Mouse (Mus musculus) cerebellum, adult 18-20 months (tissue): ENCODE results near the gene Wasf2.

Experiments used
- DNase-seq, 2 experiments: peaks; one replicate each; pipeline ENCODE4 v3.0.0; 2021

Gene Wasf2

DNA sequence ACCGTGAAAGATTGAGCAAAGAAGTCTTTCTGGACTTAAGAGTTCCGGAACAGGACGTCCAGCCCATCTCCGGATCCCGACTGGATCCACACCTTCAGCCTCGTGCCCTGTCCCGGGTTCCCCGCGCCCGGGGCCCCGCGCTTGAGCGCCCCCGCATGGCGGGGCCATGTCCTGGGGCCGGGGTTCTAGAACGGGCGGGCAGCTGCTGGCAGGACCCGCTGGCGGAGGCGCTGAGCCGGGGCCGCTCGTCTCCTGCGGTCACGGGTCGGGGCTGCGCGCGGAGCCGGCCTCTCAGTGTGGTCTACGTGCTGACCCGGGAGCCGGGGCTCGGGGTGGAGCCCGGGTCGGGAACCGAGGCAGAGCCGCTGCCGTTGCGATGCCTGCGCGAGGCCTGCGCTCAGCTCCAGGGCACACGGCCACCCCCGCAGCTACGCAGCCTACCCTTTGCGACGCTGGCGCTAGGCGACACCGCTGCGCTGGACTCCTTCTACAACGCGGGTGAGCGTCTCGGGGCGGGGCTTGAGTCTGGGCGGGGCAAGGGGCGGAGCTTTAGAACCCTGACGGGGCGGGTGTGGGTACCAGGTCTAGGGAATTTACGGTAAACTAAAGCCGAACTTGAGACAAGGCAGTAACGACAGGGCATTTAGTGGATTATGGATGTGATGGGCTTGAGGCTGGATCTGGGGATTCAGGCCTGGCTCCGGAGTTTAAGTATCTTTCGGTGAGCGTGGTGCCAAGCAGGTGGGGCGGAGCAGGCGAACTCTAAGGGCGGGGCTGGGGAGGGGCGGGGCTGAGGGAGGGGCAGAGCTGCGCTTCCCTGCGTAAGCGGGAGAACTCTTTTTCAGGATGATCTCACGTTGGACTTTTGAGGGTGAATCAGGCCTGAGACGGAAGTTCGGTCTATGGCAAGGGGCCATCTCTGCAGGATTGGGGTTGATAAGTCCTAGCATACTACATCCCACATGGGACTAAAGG lies 110.9 kb downstream of the Wasf2 start:
- peak; percentile 81 to 86 for DNase-seq

DNA sequence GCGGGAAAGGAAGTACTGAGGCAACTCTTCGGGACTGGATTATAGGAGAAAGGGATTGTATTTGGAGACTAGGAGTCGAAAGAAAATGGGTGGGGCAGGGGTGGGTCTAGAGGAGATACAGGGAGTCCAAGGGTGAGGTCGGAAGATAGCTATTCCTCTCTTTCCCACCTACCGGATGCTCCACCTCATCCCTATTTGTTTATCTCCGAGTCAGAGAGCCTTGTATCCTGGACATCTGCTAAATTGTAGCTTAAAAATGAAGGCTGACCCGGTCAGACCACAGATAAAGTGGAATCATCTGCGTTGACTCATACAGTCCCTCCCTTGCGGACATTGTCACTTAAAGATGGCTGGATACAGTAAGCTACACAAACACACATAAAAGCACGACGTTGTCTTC lies 111.6 kb downstream of the Wasf2 start:
- DNase-seq = no peak

DNA sequence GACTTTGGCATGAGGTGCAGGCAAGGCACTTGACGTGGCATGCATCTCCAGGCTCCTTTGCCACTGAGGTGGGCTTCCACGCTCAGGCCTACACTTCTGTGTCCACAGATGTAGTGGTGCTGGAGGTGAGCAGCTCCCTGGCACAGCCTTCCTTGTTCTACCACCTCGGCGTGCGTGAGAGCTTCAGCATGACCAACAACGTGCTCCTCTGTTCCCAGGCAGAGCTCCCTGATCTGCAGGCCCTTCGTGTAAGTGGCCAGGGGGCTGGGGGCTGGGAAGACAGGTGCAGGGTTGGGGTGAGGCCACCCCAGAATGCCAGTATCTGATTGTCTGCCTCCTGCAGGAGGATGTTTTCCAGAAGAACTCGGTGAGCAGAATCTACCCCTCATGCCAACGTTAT lies 112.4 kb downstream of the Wasf2 start:
- no peak for DNase-seq

DNA sequence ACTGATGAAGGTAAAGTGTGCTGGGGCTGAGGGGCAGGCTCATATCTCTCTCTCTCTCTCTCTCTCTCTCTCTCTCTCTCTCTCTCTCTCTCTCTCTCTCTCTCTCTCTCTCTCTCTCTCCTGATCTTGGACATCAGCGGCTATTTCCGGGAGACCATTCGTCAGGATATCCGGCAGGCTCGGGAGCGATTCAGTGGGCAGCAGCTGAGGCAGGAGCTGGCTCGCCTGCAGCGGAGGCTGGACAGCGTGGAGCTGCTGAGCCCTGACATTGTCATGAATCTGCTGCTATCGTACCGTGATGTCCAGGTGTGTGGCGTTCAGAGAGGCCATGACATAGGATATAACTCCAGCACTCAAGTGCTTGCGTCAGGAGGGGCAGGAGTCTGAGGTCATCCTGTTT lies 113.2 kb downstream of the Wasf2 start:
- DNase-seq = no peak

DNA sequence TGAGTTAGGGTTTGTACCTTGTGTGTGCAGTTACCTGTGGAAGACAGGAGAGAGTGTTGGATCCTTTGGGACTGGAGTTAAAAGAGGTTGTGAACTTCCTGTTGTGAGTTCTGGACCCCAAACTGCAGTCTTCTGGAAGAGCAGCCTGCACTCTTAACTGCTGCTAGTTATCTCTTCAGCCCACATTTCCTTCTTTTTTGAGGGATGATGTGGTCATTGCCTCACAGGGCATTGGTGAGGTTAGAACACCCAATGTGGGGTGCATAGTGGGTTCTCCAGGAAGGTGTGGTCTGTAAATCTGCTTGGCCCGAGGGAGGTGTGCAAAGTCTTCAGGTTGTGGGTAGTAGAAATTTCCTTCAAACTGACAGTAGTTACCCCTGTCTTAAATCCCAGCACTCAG lies 114.0 kb downstream of the Wasf2 start:
- no peak for DNase-seq

DNA sequence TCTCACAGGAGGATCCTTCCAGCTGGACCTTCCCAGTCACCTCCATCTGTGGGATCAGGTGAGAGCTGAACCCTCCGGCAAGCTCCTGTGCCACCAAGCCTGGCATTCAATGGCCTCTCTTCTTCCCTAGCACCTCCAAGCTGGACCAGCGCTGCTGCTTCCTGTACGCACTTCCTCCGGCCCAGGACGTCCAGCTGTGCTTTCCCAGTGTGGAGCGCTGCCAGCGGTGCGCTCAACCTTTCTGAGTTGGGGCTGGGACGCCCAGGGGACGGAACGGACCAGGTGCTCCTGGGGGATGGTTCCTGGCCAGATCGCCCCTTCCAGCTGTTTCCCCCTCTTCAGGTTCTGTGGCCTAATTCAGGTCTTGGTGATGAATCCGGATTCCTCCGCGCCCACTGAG lies 116.8 kb downstream of the Wasf2 start:
- DNase-seq = no peak

DNA sequence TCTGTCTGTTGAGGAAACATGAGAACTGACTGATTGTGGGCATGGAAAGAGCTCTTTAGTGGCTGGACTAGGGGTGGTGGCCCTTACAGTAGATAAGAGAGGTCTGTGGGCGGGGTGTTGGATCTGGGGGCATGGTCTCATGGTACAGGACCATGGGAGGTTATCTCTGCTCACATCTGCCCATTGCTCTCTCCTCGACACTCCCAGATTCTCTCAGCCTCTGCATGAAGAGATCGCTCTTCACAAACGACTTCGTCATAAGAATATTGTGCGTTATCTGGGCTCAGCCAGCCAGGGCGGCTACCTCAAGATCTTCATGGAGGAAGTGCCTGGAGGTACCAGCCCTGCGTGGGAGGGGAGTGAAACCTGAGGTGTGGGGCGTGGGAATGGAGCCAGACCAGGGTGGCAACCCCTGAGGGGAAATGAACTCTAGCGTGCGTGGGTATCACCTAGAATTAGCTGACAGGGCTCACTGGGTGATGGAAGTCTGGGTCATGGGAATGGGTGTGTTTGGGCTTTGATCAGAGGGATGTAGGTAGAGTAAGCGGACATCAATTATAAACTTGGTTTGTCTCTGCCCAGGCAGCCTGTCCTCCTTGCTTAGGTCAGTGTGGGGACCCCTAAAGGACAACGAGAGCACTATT lies 117.6 kb downstream of the Wasf2 start:
- no peak for DNase-seq
